In the genomic region with DNA sequence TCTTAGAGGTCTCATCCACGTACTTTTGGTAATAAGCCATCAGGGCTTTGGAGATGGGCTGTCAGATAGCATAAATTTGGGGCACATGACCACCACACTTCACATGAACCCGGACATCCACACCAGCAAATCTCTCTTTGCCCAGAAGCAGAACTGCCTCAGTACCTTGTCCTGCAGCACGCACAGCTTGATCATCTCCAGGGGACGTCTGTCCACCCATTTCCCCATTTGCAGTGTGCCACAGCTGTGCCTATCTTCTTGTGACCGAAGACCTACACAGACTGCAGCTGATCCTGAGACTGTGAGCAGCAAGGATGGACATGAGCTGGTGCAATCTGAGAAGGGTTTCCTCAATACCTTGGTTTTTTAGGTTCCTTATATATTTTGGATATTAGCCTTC, we compare ENCODE assay signal across 18 mouse cellular contexts. TPM values are rescaled to one million over a fixed set of nuclear protein-coding genes. Genes with fewer than 3 reads are reported as not detected.
DNase-seq lines count a peak whose midpoint lies in the region; ATAC-seq lines count a peak whose summit lies in the region.
"Had no signal": no experiment of that assay in that cellular context is flagged by ENCODE, and none has a peak within 500 bp of the region (broad histone marks: within the 10 kb centered on the region; RNA-seq: fewer than 3 reads in every experiment).

No protein-coding gene starts in this region.

- H3K27me3 ChIP-seq in lung, embryonic 16.5 days (ENCODE audit: control insufficient read depth, insufficient read depth, low read depth, low read length) = no peaks in the 10 kb centered on the region
- no peaks in the 10 kb centered on the region for H3K27me3 ChIP-seq in forebrain, embryonic 11.5 days (ENCODE audit: control insufficient read depth, insufficient read depth, low read length)
- H3K27me3 ChIP-seq: embryonic facial prominence, embryonic 13.5 days; forebrain, embryonic 13.5 days; heart, embryonic 12.5 days had no signal

- 0 out of 2 replicates have a peak overlapping the region, but pooled peaks have one; percentile 20 for H3K9ac ChIP-seq in lung, embryonic 16.5 days (ENCODE audit: low read length)
- H3K9ac ChIP-seq in forebrain, embryonic 11.5 days (ENCODE audit: low read length) = no peak overlapping the region
- H3K9ac ChIP-seq: embryonic facial prominence, embryonic 13.5 days; forebrain, embryonic 13.5 days; forebrain, postnatal 0 days; heart, embryonic 12.5 days; hindbrain, embryonic 14.5 days had no signal

- 73% methylated on average over 5 of the region's 5 CpGs for WGBS in lung, embryonic 16.5 days
- 87% methylated on average over 5 of the region's 5 CpGs for whole genome bisulfite sequencing in forebrain, embryonic 11.5 days

- ATAC-seq in lung, embryonic 16.5 days (ENCODE audit: low read depth) = no peak
- ATAC-seq in granulocyte monocyte progenitor cell, adult 5-6 weeks (replicated peaks; ENCODE audit: poor library complexity, severe bottlenecking) = peak; percentile 83
- peak; percentile 52 for ATAC-seq in megakaryocyte progenitor cell, adult 5-6 weeks (replicated peaks; ENCODE audit: poor library complexity)
- no peak for ATAC-seq in forebrain, embryonic 11.5 days (replicated peaks; ENCODE audit: low FRiP score)
- ATAC-seq: forebrain, embryonic 13.5 days; forebrain, postnatal 0 days had no signal

- no peaks in the 10 kb centered on the region for H3K9me3 ChIP-seq in lung, embryonic 16.5 days (ENCODE audit: control insufficient read depth, low read length)
- H3K9me3 ChIP-seq in forebrain, embryonic 11.5 days (ENCODE audit: control insufficient read depth, low read length) = no peaks in the 10 kb centered on the region
- H3K9me3 ChIP-seq: embryonic facial prominence, embryonic 13.5 days; hindbrain, embryonic 10.5 days had no signal

- H3K4me3 ChIP-seq in lung, embryonic 16.5 days (ENCODE audit: low read length) = no peak overlapping the region
- H3K4me3 ChIP-seq in forebrain, embryonic 11.5 days (ENCODE audit: low read depth, low read length) = no peak overlapping the region
- H3K4me3 ChIP-seq: embryonic facial prominence, embryonic 13.5 days; forebrain, embryonic 13.5 days; heart, embryonic 12.5 days; hindbrain, embryonic 10.5 days had no signal

- DNase-seq in lung, postnatal 10 days = no peak
- DNase-seq in kidney, adult 11 months = no peak
- DNase-seq in right cerebral cortex, adult 18-20 months = no peak
- DNase-seq in forebrain, embryonic 11.5 days (ENCODE audit: low spot score) = no peak
- DNase-seq: adrenal gland, postnatal 14 days; cerebellum, adult 11 months; cerebellum, adult 9-10 months; cerebellum, postnatal 25 days; forebrain, postnatal 0 days; gastrocnemius, postnatal 14 days had no signal

- no peaks in the 10 kb centered on the region for H3K36me3 ChIP-seq in lung, embryonic 16.5 days (ENCODE audit: control insufficient read depth, insufficient read depth, low read length)
- no peaks in the 10 kb centered on the region for H3K36me3 ChIP-seq in forebrain, embryonic 11.5 days (ENCODE audit: control insufficient read depth, insufficient read depth, low read length)
- H3K36me3 ChIP-seq: embryonic facial prominence, embryonic 13.5 days; heart, embryonic 12.5 days; hindbrain, embryonic 10.5 days had no signal

- H3K4me2 ChIP-seq in lung, embryonic 16.5 days (ENCODE audit: low read depth, low read length) = no peak overlapping the region
- H3K4me2 ChIP-seq in forebrain, embryonic 11.5 days (ENCODE audit: low read depth, low read length, severe bottlenecking) = no peak overlapping the region
- H3K4me2 ChIP-seq: embryonic facial prominence, embryonic 13.5 days; forebrain, embryonic 13.5 days; heart, embryonic 12.5 days; hindbrain, embryonic 14.5 days had no signal

- H3K27ac ChIP-seq in lung, embryonic 16.5 days (ENCODE audit: low read length) = no peak overlapping the region
- no peak overlapping the region for H3K27ac ChIP-seq in forebrain, embryonic 11.5 days (ENCODE audit: low read depth, low read length)
- H3K27ac ChIP-seq: embryonic facial prominence, embryonic 13.5 days; forebrain, embryonic 13.5 days; hindbrain, embryonic 10.5 days; hindbrain, embryonic 14.5 days had no signal

- H3K4me1 ChIP-seq in lung, embryonic 16.5 days (replicated peaks; ENCODE audit: control insufficient read depth, insufficient read depth, low read length) = no peaks in the 10 kb centered on the region
- no peaks in the 10 kb centered on the region for H3K4me1 ChIP-seq in forebrain, embryonic 11.5 days (replicated peaks; ENCODE audit: control insufficient read depth, insufficient read depth, low read length)
- H3K4me1 ChIP-seq: embryonic facial prominence, embryonic 13.5 days; forebrain, embryonic 13.5 days; heart, embryonic 12.5 days; hindbrain, embryonic 10.5 days had no signal

RNA-seq across cellular contexts. Expression of a gene that starts 18.1 kb away (rescaled TPM):
- polyA plus RNA-seq in lung, embryonic 16.5 days (2015; fragmentation: Nextera tagmentation; extraction: Ambion mirVana) = 42.4 and 59.5 TPM in 2 replicates
- 497 and 510 TPM in 2 replicates for total RNA-seq in granulocyte monocyte progenitor cell, adult 5-6 weeks (2014; fragmentation: Nextera tagmentation)
- total RNA-seq in granulocyte monocyte progenitor cell, adult 5-6 weeks (2017) = 409 and 441 TPM in 2 replicates
- total RNA-seq in megakaryocyte progenitor cell, adult 5-6 weeks (2015) = 259 and 365 TPM in 2 replicates
- total RNA-seq in megakaryocyte progenitor cell, adult 5-6 weeks (2017) = 366 and 525 TPM in 2 replicates
- polyA plus RNA-seq in forebrain, embryonic 11.5 days (2014; fragmentation: Nextera tagmentation; extraction: Ambion mirVana) = 39.0 and 45.8 TPM in 2 replicates

RNA-seq across cellular contexts. Expression of a gene that starts 30.1 kb away (rescaled TPM):
- polyA plus RNA-seq in lung, embryonic 16.5 days (2015; fragmentation: Nextera tagmentation; extraction: Ambion mirVana) = 11.1 and 11.9 TPM in 2 replicates
- total RNA-seq in granulocyte monocyte progenitor cell, adult 5-6 weeks (2014; fragmentation: Nextera tagmentation) = 9.3 and 13.3 TPM in 2 replicates
- 5.4 and 6.3 TPM in 2 replicates for total RNA-seq in granulocyte monocyte progenitor cell, adult 5-6 weeks (2017)
- 4.2 and 4.8 TPM in 2 replicates for total RNA-seq in megakaryocyte progenitor cell, adult 5-6 weeks (2015)
- total RNA-seq in megakaryocyte progenitor cell, adult 5-6 weeks (2017) = 4.6 and 4.7 TPM in 2 replicates
- 11.2 and 13.1 TPM in 2 replicates for polyA plus RNA-seq in forebrain, embryonic 11.5 days (2014; fragmentation: Nextera tagmentation; extraction: Ambion mirVana)

RNA-seq across cellular contexts. Expression of a gene that starts 30.5 kb away (rescaled TPM):
- 102 and 108 TPM in 2 replicates for polyA plus RNA-seq in lung, embryonic 16.5 days (2015; fragmentation: Nextera tagmentation; extraction: Ambion mirVana)
- total RNA-seq in granulocyte monocyte progenitor cell, adult 5-6 weeks (2014; fragmentation: Nextera tagmentation) = 151 and 195 TPM in 2 replicates
- total RNA-seq in granulocyte monocyte progenitor cell, adult 5-6 weeks (2017) = 135 and 158 TPM in 2 replicates
- total RNA-seq in megakaryocyte progenitor cell, adult 5-6 weeks (2015) = 89.8 and 95.2 TPM in 2 replicates
- total RNA-seq in megakaryocyte progenitor cell, adult 5-6 weeks (2017) = 168 and 218 TPM in 2 replicates
- polyA plus RNA-seq in forebrain, embryonic 11.5 days (2014; fragmentation: Nextera tagmentation; extraction: Ambion mirVana) = 162 and 167 TPM in 2 replicates

RNA-seq across cellular contexts. Expression of a gene that starts 33.7 kb away (rescaled TPM):
- polyA plus RNA-seq in lung, embryonic 16.5 days (2015; fragmentation: Nextera tagmentation; extraction: Ambion mirVana) = 138 and 139 TPM in 2 replicates
- total RNA-seq in granulocyte monocyte progenitor cell, adult 5-6 weeks (2014; fragmentation: Nextera tagmentation) = 90.7 and 111 TPM in 2 replicates
- 52.5 and 53.0 TPM in 2 replicates for total RNA-seq in granulocyte monocyte progenitor cell, adult 5-6 weeks (2017)
- total RNA-seq in megakaryocyte progenitor cell, adult 5-6 weeks (2015) = 86.5 and 106 TPM in 2 replicates
- 36.0 and 41.3 TPM in 2 replicates for total RNA-seq in megakaryocyte progenitor cell, adult 5-6 weeks (2017)
- polyA plus RNA-seq in forebrain, embryonic 11.5 days (2014; fragmentation: Nextera tagmentation; extraction: Ambion mirVana) = 40.1 and 50.6 TPM in 2 replicates

RNA-seq across cellular contexts. Expression of a gene that starts 40.5 kb away (rescaled TPM):
- 2.9 and 4.2 TPM in 2 replicates for polyA plus RNA-seq in lung, embryonic 16.5 days (2015; fragmentation: Nextera tagmentation; extraction: Ambion mirVana)
- 13.0 and 27.7 TPM in 2 replicates for total RNA-seq in granulocyte monocyte progenitor cell, adult 5-6 weeks (2014; fragmentation: Nextera tagmentation)
- 3.6 and 11.3 TPM in 2 replicates for total RNA-seq in granulocyte monocyte progenitor cell, adult 5-6 weeks (2017)
- total RNA-seq in megakaryocyte progenitor cell, adult 5-6 weeks (2015) = 8.4 and 13.3 TPM in 2 replicates
- total RNA-seq in megakaryocyte progenitor cell, adult 5-6 weeks (2017) = 7.1 and 7.7 TPM in 2 replicates
- 1.5 and 1.9 TPM in 2 replicates for polyA plus RNA-seq in forebrain, embryonic 11.5 days (2014; fragmentation: Nextera tagmentation; extraction: Ambion mirVana)

Comparison
In these comparisons a context has a peak if more than half of its experiments do, and no peak if none do; other contexts are left out.
1. ATAC-seq: peak in granulocyte monocyte progenitor cell, adult 5-6 weeks (single experiment) and megakaryocyte progenitor cell, adult 5-6 weeks (single experiment); none in lung, embryonic 16.5 days (single experiment) and forebrain, embryonic 11.5 days (single experiment).